Mouse (Mus musculus) liver, embryonic 14.5 days (tissue): ENCODE results near the gene Unk.

Source experiments
- CTCF ChIP-seq: IDR thresholded peaks from 2 replicates; pipeline ENCODE4 v1.5.1; 2016; ENCODE audit warnings: antibody characterized with exemption, low read depth, control low read depth
- EP300 ChIP-seq: IDR thresholded peaks from 2 replicates; pipeline ENCODE4 v1.6.1; 2016; ENCODE audit warnings: antibody characterized with exemption, low read depth

DNA sequence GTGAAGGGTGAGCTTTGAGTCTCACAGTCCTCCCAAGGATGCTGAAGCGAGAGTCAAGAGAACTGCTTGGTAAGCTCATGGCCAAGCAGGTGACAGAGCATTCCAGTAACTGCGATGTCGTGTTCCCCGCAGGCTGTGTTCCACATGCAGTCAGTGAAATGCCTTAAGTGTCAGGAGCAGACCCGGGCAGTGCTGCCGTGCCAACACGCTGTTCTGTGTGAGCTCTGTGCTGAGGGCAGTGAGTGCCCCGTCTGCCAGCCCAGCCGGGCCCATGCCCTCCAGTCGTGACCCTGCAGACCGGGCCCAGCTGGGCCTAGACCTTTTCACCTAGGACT is 29.5 kb downstream of the Unk start:
- no peak for TF ChIP-seq CTCF
- no peak for TF ChIP-seq EP300
